Mouse (Mus musculus): ENCODE measurements around the gene Ism2.
"Not testable (repeated sequence)": the region's sequence is repeated elsewhere in the genome, so short reads cannot be mapped to it uniquely, and the experiment has no call there.

The Ism2 gene

GRCm38 (mm10) chr12:87284726-87285125 lies 14.8 kb downstream of the Ism2 start:
- no peak for DNase-seq

GRCm38 (mm10) chr12:87284268-87284667 lies 15.2 kb downstream of the Ism2 start:
- DNase-seq, result no peak

GRCm38 (mm10) chr12:87283706-87284105 lies 15.8 kb downstream of the Ism2 start:
- no peak for DNase-seq

GRCm38 (mm10) chr12:87282743-87283142 lies 16.8 kb downstream of the Ism2 start:
- DNase-seq, result no peak

- no peak for DNase-seq
Measured at GRCm38 (mm10) chr12:87281766-87282165, 17.7 kb downstream of the Ism2 start.

- DNase-seq, result no peak
Measured at GRCm38 (mm10) chr12:87279879-87280278, 19.6 kb downstream of the Ism2 start.

GRCm38 (mm10) chr12:87279350-87279749 lies 20.2 kb downstream of the Ism2 start:
- DNase-seq, result no peak

- DNase-seq, result no peak
Measured at GRCm38 (mm10) chr12:87278118-87278730, 21.3 kb downstream of the Ism2 start.

GRCm38 (mm10) chr12:87277251-87277650 lies 22.3 kb downstream of the Ism2 start:
- not testable (repeated sequence) for DNase-seq

GRCm38 (mm10) chr12:87274853-87275831 lies 24.4 kb downstream of the Ism2 start:
- DNase-seq, result no peak

GRCm38 (mm10) chr12:87267682-87268081 lies 31.8 kb downstream of the Ism2 start:
- DNase-seq, result no peak

GRCm38 (mm10) chr12:87266827-87267603 lies 32.5 kb downstream of the Ism2 start:
- no peak for DNase-seq

- DNase-seq, result peak; percentile 84 to 88
Measured at GRCm38 (mm10) chr12:87266108-87266826, 33.2 kb downstream of the Ism2 start, which contains the start of the genes Vipas39 and Ahsa1. Gene Vipas39 (minus strand): TSS chr12:87266256. Gene Ahsa1 (plus strand): TSS chr12:87266479.

- no peak for DNase-seq
Measured at GRCm38 (mm10) chr12:87265444-87265843, 34.1 kb downstream of the Ism2 start.

GRCm38 (mm10) chr12:87260562-87260961 lies 38.9 kb downstream of the Ism2 start:
- DNase-seq, result no peak

GRCm38 (mm10) chr12:87256629-87257028 lies 42.9 kb downstream of the Ism2 start:
- DNase-seq, result no peak

- no peak for DNase-seq
Measured at GRCm38 (mm10) chr12:87253878-87254277, 45.6 kb downstream of the Ism2 start.

GRCm38 (mm10) chr12:87250161-87250560 lies 49.3 kb downstream of the Ism2 start:
- DNase-seq, result no peak

GRCm38 (mm10) chr12:87238632-87239031 lies 60.9 kb downstream of the Ism2 start, which contains the start of gene Noxred1:
Gene Noxred1 (minus strand): TSS chr12:87238732.
- no peak for DNase-seq

- DNase-seq, result no peak
Measured at GRCm38 (mm10) chr12:87236882-87237483, 62.5 kb downstream of the Ism2 start.

GRCm38 (mm10) chr12:87230379-87230895 lies 69.1 kb downstream of the Ism2 start:
- no peak for DNase-seq

- DNase-seq, result no peak
Measured at GRCm38 (mm10) chr12:87229633-87230032, 69.9 kb downstream of the Ism2 start.

All from thymus, postnatal 36 days (tissue).